Mouse (Mus musculus): Measurements from ENCODE around the gene Chrm2. TPM values are rescaled to one million over a fixed set of nuclear protein-coding genes. Genes with fewer than 3 reads are reported as not detected.

Chrm2 gene
- not detected for total RNA-seq (2023)

DNA sequence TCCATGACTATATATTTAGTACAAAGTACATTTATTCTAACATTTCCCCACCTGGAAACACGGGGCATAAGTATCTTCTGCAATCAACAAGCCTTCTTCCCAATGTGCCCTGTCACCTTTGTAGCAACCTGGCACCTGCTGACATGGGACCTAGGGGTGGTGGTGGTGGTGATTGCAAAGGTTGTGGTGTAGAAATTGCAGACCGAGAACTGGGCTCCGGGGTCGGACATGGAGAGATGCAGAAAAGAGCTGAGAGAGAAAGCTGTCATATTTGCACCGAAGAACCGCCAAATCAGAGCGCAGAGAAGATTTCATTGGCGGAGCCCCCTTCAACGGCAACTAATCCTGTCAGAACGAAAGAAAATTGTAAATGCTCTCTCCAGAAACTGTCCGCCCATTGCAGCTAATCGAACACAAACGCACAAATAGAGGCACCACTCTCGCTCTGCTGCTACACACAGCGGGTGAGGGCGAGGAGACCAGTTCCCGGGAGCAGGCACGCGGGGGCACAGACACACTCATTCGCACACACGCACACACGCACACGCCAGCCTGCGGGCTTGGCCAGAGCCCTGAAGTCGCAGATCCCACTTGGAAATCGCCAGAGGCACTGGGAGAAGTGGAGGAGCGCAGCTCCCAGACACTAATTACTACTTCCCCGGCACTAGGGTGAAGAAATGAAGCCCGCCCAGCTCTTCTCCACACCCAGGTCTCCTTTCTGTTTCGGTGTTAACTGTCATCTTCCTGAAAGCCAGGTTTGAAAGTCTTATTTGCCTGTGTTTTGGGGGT, at the start of gene Chrm2:
Chrm2 (plus strand) TSS at position 473 of the 789 bp plus-strand sequence.

